Mouse (Mus musculus): ENCODE results near the gene Gm9887.

- TF ChIP-seq CTCF (IDR thresholded peaks at IDR 0.05; ENCODE audit: low read depth, low read length) (no peak), POLR2A (IDR thresholded peaks at IDR 0.05; ENCODE audit: insufficient read depth, low read length) (no peak), EP300 (IDR thresholded peaks at IDR 0.05; ENCODE audit: insufficient read depth, low read depth, low read length) (no peak)
These were observed 17.1 kb upstream of the Gm9887 start for GRCm38 (mm10) chr12:69389273-69389938.

All from ES-Bruce4 (cell line).